Mouse (Mus musculus): Measurements from ENCODE around the gene Scrn3.

DNA sequence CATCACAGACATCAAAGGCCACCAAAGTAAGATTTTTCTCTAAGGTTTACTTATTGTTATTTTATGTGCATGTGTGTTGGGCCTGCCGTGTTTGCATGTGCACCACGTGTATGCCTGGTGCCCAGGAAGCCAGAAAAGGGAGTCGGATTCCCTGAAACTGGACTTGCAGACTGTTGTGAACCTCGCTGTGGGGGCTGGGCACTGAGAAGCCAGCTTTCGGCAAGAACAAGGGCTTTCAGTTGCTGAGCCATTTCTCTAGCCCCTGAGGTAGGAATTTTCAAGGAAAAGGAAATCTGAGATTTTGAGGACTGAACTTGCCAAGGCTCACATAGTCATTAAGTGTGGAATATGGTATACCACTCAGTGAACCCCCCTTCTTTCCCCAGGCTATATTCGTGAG lies 34.7 kb downstream of the Scrn3 start:
- TF ChIP-seq CTCF (IDR thresholded peaks at IDR 0.05; ENCODE audit: borderline replicate concordance, control insufficient read depth, extremely low read depth, insufficient read depth, low read length, poor library complexity) (no peak), POLR2A (IDR thresholded peaks at IDR 0.05; ENCODE audit: control insufficient read depth, extremely low read depth, insufficient read depth, low read length, poor library complexity) (no peak)

Measured in thymus, adult 2 months (tissue).